Mouse (Mus musculus) erythroblast, embryonic 14.5 days (primary cell): Measurements from ENCODE around the gene Syn3.

ENCODE experiments used
- GATA1 ChIP-seq: IDR thresholded peaks from 2 replicates; pipeline ENCODE4 v1.6.1; 2012; ENCODE audit warnings: low read length, inconsistent platforms, mixed read lengths
- TAL1 ChIP-seq: IDR thresholded peaks from 3 replicates; pipeline ENCODE4 v1.6.1; 2012; ENCODE audit warnings: low read length, inconsistent platforms, mixed read lengths

DNA sequence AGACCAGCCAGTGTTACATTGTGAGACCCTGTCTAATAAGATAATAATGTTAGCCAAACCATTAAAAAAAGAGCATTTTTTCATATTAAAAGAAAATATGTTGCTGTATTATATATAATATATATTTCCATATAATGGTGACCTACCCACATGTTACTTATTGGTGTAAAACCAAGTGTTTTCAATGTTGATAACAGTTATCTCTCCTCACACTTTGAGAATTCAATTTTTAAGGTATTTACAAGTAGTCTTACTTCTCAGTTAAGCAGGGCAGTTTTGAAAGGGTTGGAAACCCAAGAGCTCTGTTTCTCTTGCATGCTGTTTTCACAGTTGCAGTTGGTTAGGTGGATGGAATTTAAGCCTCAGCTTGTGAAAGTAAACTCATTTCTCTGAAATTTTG lies 475.5 kb downstream of the Syn3 start:
- TF ChIP-seq GATA1 (no peak), TAL1 (no peak)
